Mouse (Mus musculus) G1E (cell line): ENCODE results near the gene Apobec3. TPM values are rescaled to one million over a fixed set of nuclear protein-coding genes. Genes with fewer than 3 reads are reported as not detected.

Source experiments
- ATAC-seq: 2 replicates; pipeline ENCODE4 v1.8.0; 2016; ENCODE audit warnings: mild to moderate bottlenecking; ENCODE audit not compliant: insufficient number of reproducible peaks, poor library complexity, low FRiP score, severe bottlenecking; ENCODE audit errors: extremely low read depth
- DNase-seq: peaks from one replicate; pipeline ENCODE4 v3.0.0; 2012; ENCODE audit warnings: low spot score
- H3K27me3 ChIP-seq: 2 replicates; pipeline ENCODE4 v1.6.1; 2012; ENCODE audit warnings: mild to moderate bottlenecking, low read length, inconsistent platforms; ENCODE audit not compliant: insufficient read depth
- H3K36me3 ChIP-seq: replicated peaks from 2 replicates; pipeline ENCODE3; 2012; ENCODE audit warnings: mild to moderate bottlenecking, inconsistent platforms
- H3K4me1 ChIP-seq: 2 replicates; pipeline ENCODE4 v1.6.1; 2012; ENCODE audit warnings: low read depth, low read length, inconsistent platforms, mixed read lengths; ENCODE audit not compliant: insufficient read depth
- H3K4me3 ChIP-seq: 2 replicates; pipeline ENCODE4 v1.5.1; 2012; ENCODE audit warnings: low read depth, mild to moderate bottlenecking, inconsistent platforms, low read length, moderate library complexity, mixed read lengths
- H3K9me3 ChIP-seq: replicated peaks from 2 replicates; pipeline ENCODE4 v1.6.1; 2012; ENCODE audit warnings: inconsistent platforms
- CTCF ChIP-seq: IDR thresholded peaks from 2 replicates; pipeline ENCODE4 v1.5.1; 2012; ENCODE audit warnings: low read depth, low read length, inconsistent platforms, mixed read lengths
- GATA1 ChIP-seq: IDR thresholded peaks from 2 replicates; pipeline ENCODE4 v1.6.1; 2012; ENCODE audit warnings: borderline replicate concordance, low read length, inconsistent platforms, mixed read lengths
- GATA2 ChIP-seq: IDR thresholded peaks from 2 replicates; pipeline ENCODE4 v1.6.1; 2012; ENCODE audit warnings: low read depth, low read length, inconsistent platforms, borderline replicate concordance
- POLR2AphosphoS5 ChIP-seq: IDR thresholded peaks from 2 replicates; pipeline ENCODE4 v1.6.1; 2012; ENCODE audit warnings: low read depth, low read length, inconsistent platforms; ENCODE audit not compliant: insufficient replicate concordance
- TAL1 ChIP-seq: conservative IDR thresholded peaks from 2 replicates; pipeline ENCODE4 v1.6.1; 2012; ENCODE audit warnings: low read depth, low read length, inconsistent platforms, mixed read lengths
- polyA plus RNA-seq: library from polyadenylated mRNA; stranded (reverse); fragments of >175 nt; gene quantifications from 2 replicates; pipeline ENCODE4 v1.2.3, GENCODE M21; 2012
- total RNA-seq, 2 experiments: library from RNA; stranded (forward) in 1 of 2; stranded (reverse) in 1 of 2; fragments of 200-1000 nt in 1 of 2; fragments of >200 nt in 1 of 2; fragmentation: Nextera tagmentation in 1 of 2; gene quantifications; 2 replicates each; pipeline ENCODE4 v1.2.3; 2014 to 2017

Apobec3 gene
- total and polyA plus RNA-seq, 3 experiments, result 2.6 to 97.1 (median 39.8) TPM

GRCm38 (mm10) chr15:79942541-79942940, 51.1 kb downstream of the Apobec3 start:
- DNase-seq (no peak), ATAC-seq (no peak)
- H3K4me3 ChIP-seq, result no peak overlapping the region
- H3K36me3 ChIP-seq, result no peaks in the 10 kb centered on the region
- H3K9me3 ChIP-seq, result peaks cover 3% of the 10 kb centered on the region; the same call in 1 of the 2 replicates
- H3K4me1 ChIP-seq, result no peaks in the 10 kb centered on the region
- H3K27me3 ChIP-seq, result peaks cover 31% of the 10 kb centered on the region
- TF ChIP-seq TAL1 (no peak), CTCF (no peak), POLR2AphosphoS5 (no peak), GATA2 (no peak)

- Histone ChIP-seq H3K9me3 (peaks cover 3% of the 10 kb centered on the region; the same call in 1 of the 2 replicates), H3K27me3 (peaks cover 30% of the 10 kb centered on the region), H3K36me3 (no peaks in the 10 kb centered on the region), H3K4me3 (no peak overlapping the region), H3K4me1 (no peaks in the 10 kb centered on the region)
- TF ChIP-seq CTCF, result no peak
- TF ChIP-seq POLR2AphosphoS5, result no peak
- TF ChIP-seq TAL1, result no peak
- no peak for TF ChIP-seq GATA1
- TF ChIP-seq GATA2, result no peak
- ATAC-seq (no peak), DNase-seq (no peak)
These were observed 52.1 kb downstream of the Apobec3 start for GRCm38 (mm10) chr15:79943584-79943983.

GRCm38 (mm10) chr15:79944948-79945347, 53.5 kb downstream of the Apobec3 start:
- no peak for DNase-seq
- ATAC-seq, result no peak
- Histone ChIP-seq H3K27me3 (peaks cover 29% of the 10 kb centered on the region), H3K36me3 (no peaks in the 10 kb centered on the region), H3K9me3 (peaks cover 3% of the 10 kb centered on the region; the same call in 1 of the 2 replicates), H3K4me3 (no peak overlapping the region), H3K4me1 (no peaks in the 10 kb centered on the region)
- TF ChIP-seq GATA1 (no peak), CTCF (no peak)

GRCm38 (mm10) chr15:79946022-79946421, 54.6 kb downstream of the Apobec3 start:
- ATAC-seq (peak; percentile 45; the same call in 1 of the 2 replicates), DNase-seq (peak; percentile 64)
- H3K36me3 ChIP-seq, result no peaks in the 10 kb centered on the region
- TF ChIP-seq TAL1 (no peak), CTCF (peak; percentile 92)
- H3K4me3 ChIP-seq, result no peak overlapping the region
- H3K9me3 ChIP-seq, result peaks cover 3% of the 10 kb centered on the region; the same call in 1 of the 2 replicates
- H3K27me3 ChIP-seq, result peaks cover 35% of the 10 kb centered on the region
- H3K4me1 ChIP-seq, result no peaks in the 10 kb centered on the region

- Histone ChIP-seq H3K36me3 (no peaks in the 10 kb centered on the region), H3K27me3 (peaks cover 40% of the 10 kb centered on the region), H3K4me3 (no peak overlapping the region), H3K4me1 (no peaks in the 10 kb centered on the region), H3K9me3 (peaks cover 3% of the 10 kb centered on the region; the same call in 1 of the 2 replicates)
- ATAC-seq (no peak), DNase-seq (no peak)
- TF ChIP-seq POLR2AphosphoS5 (no peak), GATA1 (no peak), GATA2 (no peak), CTCF (0 out of 2 replicates have a peak, but pooled peaks have one; percentile 11)
These were observed 55.3 kb downstream of the Apobec3 start for GRCm38 (mm10) chr15:79946790-79947189.

GRCm38 (mm10) chr15:79947681-79948080, 56.2 kb downstream of the Apobec3 start:
- peaks cover 38% of the 10 kb centered on the region for H3K27me3 ChIP-seq
- H3K9me3 ChIP-seq, result peaks cover 3% of the 10 kb centered on the region; the same call in 1 of the 2 replicates
- no peaks in the 10 kb centered on the region for H3K36me3 ChIP-seq
- no peak for ATAC-seq
- TF ChIP-seq TAL1, result no peak
- TF ChIP-seq GATA1, result no peak
- TF ChIP-seq CTCF, result no peak
- no peak for TF ChIP-seq POLR2AphosphoS5
- no peak for TF ChIP-seq GATA2
- no peak overlapping the region for H3K4me3 ChIP-seq
- H3K4me1 ChIP-seq, result no peaks in the 10 kb centered on the region
- no peak for DNase-seq

- Histone ChIP-seq H3K9me3 (peaks cover 3% of the 10 kb centered on the region; the same call in 1 of the 2 replicates), H3K4me3 (no peak overlapping the region), H3K27me3 (peaks cover 21% of the 10 kb centered on the region), H3K4me1 (no peaks in the 10 kb centered on the region), H3K36me3 (no peaks in the 10 kb centered on the region)
- ATAC-seq (no peak), DNase-seq (no peak)
- TF ChIP-seq POLR2AphosphoS5 (no peak), GATA2 (no peak), CTCF (no peak), GATA1 (no peak), TAL1 (no peak)
These were observed 59.0 kb downstream of the Apobec3 start for GRCm38 (mm10) chr15:79950250-79951025.
